ENCODE assay signal across 8 mouse cellular contexts in genomic region chr16:97995849-97996615, GRCm38 (mm10). TPM values are rescaled to one million over a fixed set of nuclear protein-coding genes. Genes with fewer than 3 reads are reported as not detected.
A peak's percentile ranks its signal among the peaks of the same experiment; 100 is the strongest.
DNase-seq lines count a peak whose midpoint lies in the region; ATAC-seq and TF ChIP-seq lines count a peak whose summit lies in the region.

No protein-coding gene starts in this region.

- 13% methylated on average over 1 of the region's 1 CpGs for WGBS in spleen, adult 2 months
- WGBS in embryonic facial prominence, embryonic 11.5 days: 27% methylated on average over 1 of the region's 1 CpGs
- WGBS in limb, embryonic 12.5 days: 34% methylated on average over 1 of the region's 1 CpGs

- H3K27me3 ChIP-seq in spleen, adult 2 months (ENCODE audit: control insufficient read depth, insufficient read depth, low read length): no peaks in the 10 kb centered on the region
- H3K27me3 ChIP-seq in embryonic facial prominence, embryonic 11.5 days (ENCODE audit: control insufficient read depth, insufficient read depth, low read length): no peaks in the 10 kb centered on the region
- no peaks in the 10 kb centered on the region for H3K27me3 ChIP-seq in limb, embryonic 12.5 days
- no peaks in the 10 kb centered on the region for H3K27me3 ChIP-seq in myocyte (ENCODE audit: control insufficient read depth, insufficient read depth, insufficient read length)

- no peak overlapping the region for H3ac ChIP-seq in myocyte (ENCODE audit: control insufficient read depth, insufficient read length)

- H3K9me3 ChIP-seq in embryonic facial prominence, embryonic 11.5 days (replicated peaks; ENCODE audit: control insufficient read depth, low read length): 0 out of 2 replicates have a peak, but pooled peaks cover 2% of the 10 kb centered on the region
- peaks cover 4% of the 10 kb centered on the region; the same call in 1 of the 2 replicates for H3K9me3 ChIP-seq in limb, embryonic 12.5 days

- intact Hi-C loops in heart, postnatal 25 days (cut with DNase I): loop anchor here (5.0 to 10.0 kb wide), 3 partner anchors 34 to 141 kb away; partner anchors contain the start of genes C2cd2, Prdm15 and Zbtb21

- H3K36me3 ChIP-seq in spleen, adult 2 months (ENCODE audit: control insufficient read depth, insufficient read depth, low read length): no peaks in the 10 kb centered on the region
- H3K36me3 ChIP-seq in embryonic facial prominence, embryonic 11.5 days (replicated peaks; ENCODE audit: control insufficient read depth, insufficient read depth, low read depth, low read length): no peaks in the 10 kb centered on the region
- H3K36me3 ChIP-seq in limb, embryonic 12.5 days: no peaks in the 10 kb centered on the region
- no peaks in the 10 kb centered on the region for H3K36me3 ChIP-seq in myocyte (ENCODE audit: control insufficient read depth, insufficient read depth)

- no peak for TF ChIP-seq CTCF in spleen, adult 2 months (IDR thresholded peaks at IDR 0.05; ENCODE audit: extremely low read depth, insufficient read depth, insufficient read length, insufficient replicate concordance)

- H3K4me1 ChIP-seq in spleen, adult 2 months (ENCODE audit: control insufficient read depth, insufficient read depth, insufficient read length): peaks cover 15% of the 10 kb centered on the region
- no peaks in the 10 kb centered on the region for H3K4me1 ChIP-seq in embryonic facial prominence, embryonic 11.5 days (ENCODE audit: control insufficient read depth, insufficient read depth, low read length)
- H3K4me1 ChIP-seq in limb, embryonic 12.5 days (replicated peaks): peaks cover 4% of the 10 kb centered on the region

- TF ChIP-seq POLR2A in spleen, adult 2 months (IDR thresholded peaks at IDR 0.05; ENCODE audit: low read depth, low read length): no peak
- TF ChIP-seq POLR2A in myocyte (IDR thresholded peaks at IDR 0.05; ENCODE audit: insufficient read length, low read depth): no peak

- peak overlapping the region; percentile 59; the same call in 1 of the 2 replicates for H3K4me2 ChIP-seq in embryonic facial prominence, embryonic 11.5 days (ENCODE audit: low read depth, low read length)
- peak overlapping the region; percentile 61 for H3K4me2 ChIP-seq in limb, embryonic 12.5 days
- H3K4me2 ChIP-seq in myocyte (ENCODE audit: low read depth): peak overlapping the region; percentile 94

- H3K27ac ChIP-seq in spleen, adult 2 months (ENCODE audit: insufficient read depth, low read length): peak overlapping the region; percentile 78; the same call in 1 of the 2 replicates
- H3K27ac ChIP-seq in embryonic facial prominence, embryonic 11.5 days (replicated peaks; ENCODE audit: low read depth, low read length): no peak overlapping the region
- no peak overlapping the region; the same call in 1 of the 2 replicates for H3K27ac ChIP-seq in limb, embryonic 12.5 days

- no peak for DNase-seq in spleen, adult 2 months (ENCODE audit: low read depth in 1 of 2, low spot score in 2 of 2)
- no peak for DNase-seq in spleen, postnatal 14 days (ENCODE audit: low spot score in 2 of 2)
- no peak for DNase-seq in embryonic facial prominence, embryonic 11.5 days (ENCODE audit: low spot score)
- peak; percentile 24 for DNase-seq in heart, postnatal 25 days (ENCODE audit: low spot score)
- DNase-seq in urinary bladder, adult 2 months (ENCODE audit: low spot score): no peak
- DNase-seq in embryo, embryonic 10.5 days (ENCODE audit: low spot score): no peak

- no peak overlapping the region for H3K4me3 ChIP-seq in spleen, adult 2 months (ENCODE audit: extremely low read depth, insufficient read depth, insufficient read length)
- peak overlapping the region; percentile 55 for H3K4me3 ChIP-seq in embryonic facial prominence, embryonic 11.5 days (ENCODE audit: low read depth, low read length)
- peak overlapping the region; percentile 61 for H3K4me3 ChIP-seq in limb, embryonic 12.5 days (replicated peaks)
- H3K4me3 ChIP-seq in myocyte: peak overlapping the region; percentile 41

- peaks cover 12% of the 10 kb centered on the region for H3K79me2 ChIP-seq in myocyte (ENCODE audit: control insufficient read depth, insufficient read depth)

- no peak for ATAC-seq in embryonic facial prominence, embryonic 11.5 days (replicated peaks; ENCODE audit: insufficient number of reproducible peaks, low FRiP score, low TSS enrichment, low read depth)
- no peak for ATAC-seq in limb, embryonic 12.5 days (ENCODE audit: insufficient number of reproducible peaks, insufficient read depth, low FRiP score, low TSS enrichment, low read depth)

- no peak overlapping the region for H3K9ac ChIP-seq in embryonic facial prominence, embryonic 11.5 days (replicated peaks; ENCODE audit: low read length)
- peak overlapping the region; percentile 52; the same call in 1 of the 2 replicates for H3K9ac ChIP-seq in limb, embryonic 12.5 days (replicated peaks)

TF ChIP-seq in myocyte, 11 proteins besides CTCF, POLR2A, EP300 and RAD21:
- TF ChIP-seq SRF (IDR thresholded peaks at IDR 0.05; ENCODE audit: control insufficient read depth, insufficient read length, low read depth): no peak
- TF ChIP-seq CEBPB (IDR thresholded peaks at IDR 0.05; ENCODE audit: insufficient read depth, poor library complexity, severe bottlenecking): no peak
- TF ChIP-seq MAX (IDR thresholded peaks at IDR 0.05; ENCODE audit: low read depth): no peak
- no peak for TF ChIP-seq TCF3 (IDR thresholded peaks at IDR 0.05; ENCODE audit: insufficient read length, low read depth)
- TF ChIP-seq REST (IDR thresholded peaks at IDR 0.05; ENCODE audit: insufficient read depth, insufficient read length): no peak
- no peak for TF ChIP-seq MYOG (IDR thresholded peaks at IDR 0.05; ENCODE audit: control insufficient read depth in 1 of 3, insufficient read depth in 1 of 3, insufficient read length in 2 of 3, low read depth in 2 of 3)
- TF ChIP-seq POLR2AphosphoS2 (IDR thresholded peaks at IDR 0.05; ENCODE audit: insufficient read length, low read depth): no peak
- TF ChIP-seq E2F4 (IDR thresholded peaks at IDR 0.05; ENCODE audit: insufficient read depth): no peak
- TF ChIP-seq USF1 (IDR thresholded peaks at IDR 0.05; ENCODE audit: low read depth): no peak
- TF ChIP-seq MYOD1 (IDR thresholded peaks at IDR 0.05; ENCODE audit: control insufficient read depth in 1 of 3, insufficient read length in 2 of 3, low read depth in 2 of 3): no peak
- no peak for TF ChIP-seq TCF12 (IDR thresholded peaks at IDR 0.05; ENCODE audit: insufficient read depth, poor library complexity, severe bottlenecking)

RNA-seq across cellular contexts. Expression of gene B230307C23Rik, which starts 1.1 kb away (rescaled TPM):
- polyA plus RNA-seq in spleen, adult 2 months (2012; rRNA removed): 3.7 and 5.1 TPM in 2 replicates
- 23.4 and 29.2 TPM in 2 replicates for polyA plus RNA-seq in embryonic facial prominence, embryonic 11.5 days (2014; fragmentation: Nextera tagmentation; extraction: Ambion mirVana)
- 1 to 10 TPM; 3.7 to 4.5 TPM for total RNA-seq in heart, postnatal 25 days (2021)
- 19.8 and 21.8 TPM in 2 replicates for polyA plus RNA-seq in limb, embryonic 12.5 days (2016; fragmentation: Nextera tagmentation; extraction: Ambion mirVana)
- 3.0 TPM for polyA plus RNA-seq in myocyte (2012; fragmentation: generic; extraction: Trizol)
- 14.0 and 15.1 TPM in 2 replicates for polyA plus RNA-seq in urinary bladder, adult 2 months (2012; rRNA removed)

RNA-seq across cellular contexts. Expression of gene Zbtb21, which starts 33.6 kb away (rescaled TPM):
- polyA plus RNA-seq in spleen, adult 2 months (2012; rRNA removed): 10.0 and 11.1 TPM in 2 replicates
- polyA plus RNA-seq in embryonic facial prominence, embryonic 11.5 days (2014; fragmentation: Nextera tagmentation; extraction: Ambion mirVana): 13.5 and 14.2 TPM in 2 replicates
- 10 to 100 TPM in 1 of 2 experiments, 1 to 10 TPM in 1; 7.0 to 10.9 TPM for total RNA-seq in heart, postnatal 25 days (2021)
- 14.0 and 15.2 TPM in 2 replicates for polyA plus RNA-seq in limb, embryonic 12.5 days (2016; fragmentation: Nextera tagmentation; extraction: Ambion mirVana)
- polyA plus RNA-seq in myocyte (2012; fragmentation: generic; extraction: Trizol): 13.9 TPM
- polyA plus RNA-seq in urinary bladder, adult 2 months (2012; rRNA removed): 14.5 and 16.2 TPM in 2 replicates

RNA-seq across cellular contexts. Expression of gene C2cd2, which starts 33.6 kb away (rescaled TPM):
- polyA plus RNA-seq in spleen, adult 2 months (2012; rRNA removed): 10.4 and 21.3 TPM in 2 replicates
- 15.3 and 17.9 TPM in 2 replicates for polyA plus RNA-seq in embryonic facial prominence, embryonic 11.5 days (2014; fragmentation: Nextera tagmentation; extraction: Ambion mirVana)
- total RNA-seq in heart, postnatal 25 days (2021): 10 to 100 TPM; 20.2 to 25.2 TPM
- 15.0 and 18.9 TPM in 2 replicates for polyA plus RNA-seq in limb, embryonic 12.5 days (2016; fragmentation: Nextera tagmentation; extraction: Ambion mirVana)
- polyA plus RNA-seq in myocyte (2012; fragmentation: generic; extraction: Trizol): 4.9 TPM
- polyA plus RNA-seq in urinary bladder, adult 2 months (2012; rRNA removed): 13.8 and 14.3 TPM in 2 replicates
